Mouse (Mus musculus) naive thymus-derived CD4-positive, alpha-beta T cell, adult 5 months (primary cell): ENCODE measurements around the gene Vcl. TPM values are rescaled to one million over a fixed set of nuclear protein-coding genes. Genes with fewer than 3 reads are reported as not detected.

ENCODE experiments used
- polyA plus RNA-seq: library from polyadenylated mRNA; unstranded; fragments of 100-300 nt; shearing (Covaris generic); gene quantifications from one replicate; pipeline ENCODE4 v1.2.1, GENCODE M21; 2017

Gene Vcl
- 4.4 TPM for polyA plus RNA-seq

DNA sequence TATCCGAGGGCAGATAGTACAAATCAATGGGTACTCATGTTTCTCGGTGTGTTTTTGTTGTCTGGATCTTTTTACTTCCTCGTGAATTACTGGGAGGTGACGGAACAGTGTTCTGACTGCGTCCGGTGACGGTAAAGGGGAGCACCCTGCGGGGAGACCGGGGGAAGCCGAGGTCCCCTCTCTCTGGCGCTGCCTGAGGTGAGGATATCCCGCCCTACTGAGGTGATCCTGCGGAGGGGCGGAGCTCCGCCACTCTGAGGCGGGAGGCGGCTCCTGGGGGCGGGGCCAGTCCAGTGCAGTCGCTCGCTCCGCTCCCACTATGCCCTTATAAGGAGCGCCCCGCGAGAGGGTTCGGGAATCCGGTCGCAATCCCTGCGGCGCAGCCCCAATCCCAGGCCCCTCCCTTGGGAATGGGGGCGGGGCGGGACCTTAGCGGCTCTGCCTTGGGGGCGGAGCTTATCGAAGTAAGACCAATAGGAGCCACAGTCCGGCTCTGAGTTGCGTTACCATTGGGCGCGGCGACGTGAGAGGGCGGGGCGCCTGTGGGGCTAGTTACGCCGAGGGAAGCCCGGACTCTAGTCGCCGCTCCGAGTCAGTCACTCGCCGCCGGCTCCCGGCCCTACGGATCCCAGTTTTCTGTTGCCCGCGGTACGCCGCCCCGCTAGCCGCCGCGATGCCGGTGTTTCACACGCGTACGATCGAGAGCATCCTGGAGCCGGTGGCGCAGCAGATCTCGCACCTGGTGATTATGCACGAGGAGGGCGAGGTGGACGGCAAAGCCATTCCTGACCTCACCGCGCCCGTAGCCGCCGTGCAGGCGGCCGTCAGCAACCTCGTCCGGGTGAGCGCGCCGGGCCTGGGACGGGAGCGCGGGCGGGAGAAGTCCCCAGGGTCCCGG lies at the start of gene Vcl:
Gene Vcl, plus strand, starts transcription at position 551 of the 898 bp plus-strand sequence.

DNA sequence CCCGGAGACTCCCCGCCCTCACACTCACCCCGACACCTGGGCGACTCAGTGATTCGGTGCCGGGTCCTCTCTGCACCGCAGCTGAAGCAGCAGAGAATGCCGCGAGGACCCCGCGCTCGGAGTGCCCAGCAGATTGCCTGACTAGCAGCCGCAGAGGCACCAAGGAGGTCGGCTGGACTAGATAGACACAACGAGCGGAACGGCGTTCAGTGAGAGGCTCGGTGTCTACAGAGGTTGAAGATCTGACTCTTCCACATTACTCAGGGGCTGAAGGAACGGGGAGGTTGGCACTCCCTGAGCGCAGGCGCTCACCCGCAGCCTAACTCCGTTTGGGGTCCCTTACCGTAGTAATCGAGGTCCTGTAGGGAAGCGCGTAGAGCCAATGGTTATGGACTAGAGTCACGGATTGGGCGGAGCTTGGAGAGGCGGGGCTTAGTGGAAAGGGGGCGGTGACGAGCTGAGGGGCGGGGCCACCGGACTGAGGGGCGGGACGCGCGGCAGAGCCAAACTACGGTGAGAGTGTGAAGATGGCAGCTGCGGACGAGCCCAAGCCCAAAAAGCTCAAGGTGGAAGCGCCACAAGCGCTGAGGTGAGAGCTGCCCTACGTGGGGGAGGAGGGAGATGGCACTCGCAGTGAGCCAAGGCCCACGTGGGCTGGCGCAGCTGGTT lies 123.0 kb downstream of the Vcl start, which contains the start of the genes Ap3m1 and Adk:
Gene Ap3m1, minus strand, starts transcription at position 397 of the 669 bp plus-strand sequence.
Gene Adk, plus strand, starts transcription at position 463 of the 669 bp plus-strand sequence.

Other genes starting within 250 kb of the Vcl start
- 8.6 TPM for gene Fut11, start 234.4 kb upstream of the Vcl start, polyA plus RNA-seq
- 72.9 TPM for gene Chchd1, start 226.4 kb upstream of the Vcl start, polyA plus RNA-seq
- 55.9 TPM for gene Zswim8, start 221.8 kb upstream of the Vcl start, polyA plus RNA-seq
- gene Ndst2, start 194.8 kb upstream of the Vcl start, polyA plus RNA-seq: 30.0 TPM
- gene Camk2g, start 135.3 kb upstream of the Vcl start, polyA plus RNA-seq: 7.2 TPM
- gene Plau, start 92.7 kb upstream of the Vcl start, polyA plus RNA-seq: not detected
- gene Ap3m1, start 123.1 kb downstream of the Vcl start, polyA plus RNA-seq: 54.9 TPM
- 146 TPM for gene Adk, start 123.2 kb downstream of the Vcl start, polyA plus RNA-seq